Mouse (Mus musculus) kidney, adult 2 months (tissue): ENCODE results near the gene Cradd.

ENCODE experiments used
- CTCF ChIP-seq: fragments of 200-500 bp; conservative IDR thresholded peaks from 2 replicates; pipeline ENCODE4 v1.5.1; 2011; ENCODE audit warnings: low read depth, mild to moderate bottlenecking, control low read depth, low read length, moderate library complexity, mixed read lengths; ENCODE audit not compliant: insufficient read depth, insufficient read length
- POLR2A ChIP-seq: fragments of 200-500 bp; IDR thresholded peaks from one replicate; pipeline ENCODE4 v1.6.1; 2011; ENCODE audit warnings: low read depth, low read length, control low read depth

- TF ChIP-seq CTCF (no peak), POLR2A (no peak)
Measured at GRCm38 (mm10) chr10:95210664-95211372, 113.1 kb downstream of the Cradd start.
